Mouse (Mus musculus) E14TG2a.4 (cell line): Measurements from ENCODE around the gene Cul1.

Source experiments
- CTCF ChIP-seq: conservative IDR thresholded peaks from 2 replicates; pipeline ENCODE4 v1.5.1; 2014; ENCODE audit warnings: low read length
- POU5F1 ChIP-seq: IDR thresholded peaks from 2 replicates; pipeline ENCODE4 v1.6.1; 2014; ENCODE audit warnings: low read length, borderline replicate concordance

DNA sequence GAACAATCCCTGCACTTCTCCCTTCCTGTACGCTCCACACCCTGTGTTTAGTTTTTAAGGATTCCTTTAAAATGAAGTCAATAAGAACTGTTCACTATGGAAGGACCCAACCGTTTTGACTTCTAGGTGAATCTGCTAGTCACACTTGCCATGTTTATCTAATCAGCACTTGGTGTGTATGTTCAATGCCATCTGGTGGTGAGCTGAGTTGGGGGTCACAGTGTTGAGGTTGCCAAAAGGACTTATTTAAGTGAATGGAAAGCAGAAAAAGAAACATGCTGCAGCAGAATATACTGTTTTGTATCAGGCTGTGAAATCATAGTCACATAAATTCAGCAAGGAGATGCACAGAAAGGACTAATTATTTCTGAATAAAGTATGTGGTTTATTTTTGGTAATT is 12.2 kb downstream of the Cul1 start:
- TF ChIP-seq CTCF = no peak
- TF ChIP-seq POU5F1 = no peak
